Mouse (Mus musculus): ENCODE results near the gene Raver1.

DNA sequence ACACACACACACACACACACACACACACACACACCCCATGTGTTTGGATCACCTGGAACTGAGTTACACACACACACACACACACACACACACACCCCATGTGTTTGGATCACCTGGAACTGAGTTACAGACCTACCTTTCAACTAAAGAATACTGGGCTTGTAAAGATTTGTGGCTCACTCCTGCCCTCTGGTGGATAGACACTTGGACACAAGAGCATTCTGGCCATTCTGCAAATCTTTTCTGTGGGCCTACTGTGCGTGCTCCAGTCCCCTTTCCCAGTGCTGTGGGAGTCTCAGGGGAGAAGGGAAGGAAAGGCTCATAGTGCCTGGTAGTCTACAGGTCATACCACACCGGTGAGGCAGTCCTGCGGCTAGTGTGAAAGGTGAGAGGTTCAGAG lies 45.4 kb upstream of the Raver1 start:
- TF ChIP-seq CTCF (IDR thresholded peaks at IDR 0.05; ENCODE audit: borderline replicate concordance, insufficient read depth, low read length) (no peak), POLR2A (IDR thresholded peaks at IDR 0.05; ENCODE audit: low read depth, low read length) (no peak)
